Mouse (Mus musculus): ENCODE measurements around the gene Iscu. TPM values are rescaled to one million over a fixed set of nuclear protein-coding genes. Genes with fewer than 3 reads are reported as not detected.

Iscu gene
- 16.5 and 25.3 TPM in 2 replicates for polyA plus RNA-seq (2012)

DNA sequence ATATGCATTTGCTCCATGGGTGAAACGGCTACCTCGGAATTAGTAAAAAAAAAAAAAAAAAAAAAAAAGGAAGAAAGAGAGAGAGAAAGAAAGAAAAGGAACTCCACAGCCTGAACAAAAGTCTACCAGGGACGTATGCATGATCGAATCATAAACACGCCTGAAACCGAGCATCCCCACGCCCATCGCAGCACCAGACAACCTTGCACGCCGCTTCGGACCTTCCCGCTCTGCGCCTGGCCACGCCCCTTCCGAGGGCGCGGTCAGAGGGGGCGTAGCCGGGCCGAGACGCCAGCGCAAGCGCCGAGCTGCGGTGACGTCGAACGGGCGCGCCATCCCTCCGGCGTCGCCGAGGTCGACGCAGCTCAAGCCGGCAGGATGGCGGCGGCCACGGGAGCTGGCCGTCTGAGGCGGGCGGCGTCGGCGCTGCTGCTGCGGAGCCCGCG is at the start of gene Iscu, which contains the start of gene Sart3:
Gene Iscu, plus strand, starts transcription at position 299 of the 446 bp plus-strand sequence.
Gene Sart3, minus strand, starts transcription at position 61 of the 446 bp plus-strand sequence.
- no peak for TF ChIP-seq GATA1 (IDR thresholded peaks at IDR 0.05; ENCODE audit: low read length)
- TF ChIP-seq TAL1 (IDR thresholded peaks at IDR 0.05; ENCODE audit: low read length) = no peak
- peak within 1 kb of the TSS; percentile 91 for H3K4me3 ChIP-seq (replicated peaks)
- no peaks in the 10 kb centered on the region for H3K9me3 ChIP-seq (ENCODE audit: control insufficient read depth, low read length)
- peaks cover 56% of the 10 kb centered on the region for H3K4me1 ChIP-seq (ENCODE audit: control insufficient read depth)
- H3K27me3 ChIP-seq (ENCODE audit: control insufficient read depth) = no peaks in the 10 kb centered on the region
- peaks cover 59% of the 10 kb centered on the region for H3K36me3 ChIP-seq (ENCODE audit: control insufficient read depth)

DNA sequence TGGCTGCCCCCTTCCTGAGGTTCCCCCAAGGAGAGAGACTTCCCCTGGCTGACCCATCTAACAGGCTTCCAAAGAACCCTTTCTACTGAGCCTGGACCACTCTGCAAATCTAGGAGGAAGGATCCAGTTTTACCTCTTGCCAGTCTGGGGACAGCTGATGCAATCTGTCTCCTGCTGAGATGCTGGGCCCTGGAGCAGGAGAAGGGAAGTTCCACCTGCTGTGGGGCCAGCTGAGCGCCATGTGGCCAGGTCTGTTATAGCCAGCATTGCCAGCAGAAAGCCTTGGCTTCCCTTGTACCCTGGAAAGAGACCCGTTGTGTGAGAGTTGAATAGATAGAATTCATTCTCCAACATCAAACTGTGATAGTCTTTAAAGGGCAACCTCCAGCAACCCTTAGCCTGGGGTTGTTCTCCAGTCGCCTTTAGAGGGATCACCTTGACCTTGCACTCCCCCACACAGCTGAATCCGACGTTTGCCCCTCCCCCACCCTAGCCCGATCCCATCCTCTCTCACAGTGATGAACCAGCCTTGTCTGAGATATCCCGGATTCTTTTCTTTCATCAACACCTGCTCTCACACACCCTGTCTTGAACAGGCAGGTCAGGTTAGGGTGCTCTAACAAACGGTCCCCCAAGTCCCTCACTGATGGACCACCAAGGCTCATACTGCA is 48.8 kb upstream of the Iscu start:
- Histone ChIP-seq H3K9me3 (ENCODE audit: control insufficient read depth, low read length) (peaks cover 6% of the 10 kb centered on the region; the same call in 1 of the 2 replicates), H3K36me3 (ENCODE audit: control insufficient read depth) (no peaks in the 10 kb centered on the region), H3K4me1 (ENCODE audit: control insufficient read depth) (no peaks in the 10 kb centered on the region), H3K4me3 (replicated peaks) (no peak overlapping the region), H3K27me3 (ENCODE audit: control insufficient read depth) (no peaks in the 10 kb centered on the region)
- no peak for TF ChIP-seq TAL1 (IDR thresholded peaks at IDR 0.05; ENCODE audit: low read length)
- no peak for TF ChIP-seq GATA1 (IDR thresholded peaks at IDR 0.05; ENCODE audit: low read length)

DNA sequence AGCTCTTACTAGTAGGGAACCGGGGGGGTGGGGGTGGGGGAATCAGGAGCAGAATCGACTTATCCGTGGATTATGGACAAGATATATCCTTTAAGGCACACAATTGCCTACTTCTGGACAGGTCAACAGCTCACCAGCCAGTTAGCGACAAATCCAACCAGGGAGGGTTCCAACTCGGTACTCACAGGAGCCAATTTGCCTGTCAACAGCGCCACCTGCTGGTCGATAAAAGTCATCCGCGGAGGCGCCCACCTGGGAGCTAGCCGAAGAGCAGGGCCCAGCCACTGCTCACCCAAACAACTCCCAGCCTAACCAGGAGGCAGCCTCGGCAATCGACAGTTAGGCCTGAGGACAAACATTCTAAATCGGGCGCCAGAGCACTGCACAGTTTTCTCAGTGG is 48.1 kb upstream of the Iscu start, which contains the start of gene 1700069L16Rik:
Gene 1700069L16Rik, minus strand, starts transcription at position 327 of the 400 bp plus-strand sequence.
- Histone ChIP-seq H3K27me3 (ENCODE audit: control insufficient read depth) (no peaks in the 10 kb centered on the region), H3K36me3 (ENCODE audit: control insufficient read depth) (no peaks in the 10 kb centered on the region), H3K4me1 (ENCODE audit: control insufficient read depth) (no peaks in the 10 kb centered on the region), H3K9me3 (ENCODE audit: control insufficient read depth, low read length) (peaks cover 6% of the 10 kb centered on the region; the same call in 1 of the 2 replicates), H3K4me3 (replicated peaks) (no peak within 1 kb of the TSS)
- TF ChIP-seq TAL1 (IDR thresholded peaks at IDR 0.05; ENCODE audit: low read length) (no peak), GATA1 (IDR thresholded peaks at IDR 0.05; ENCODE audit: low read length) (no peak)

DNA sequence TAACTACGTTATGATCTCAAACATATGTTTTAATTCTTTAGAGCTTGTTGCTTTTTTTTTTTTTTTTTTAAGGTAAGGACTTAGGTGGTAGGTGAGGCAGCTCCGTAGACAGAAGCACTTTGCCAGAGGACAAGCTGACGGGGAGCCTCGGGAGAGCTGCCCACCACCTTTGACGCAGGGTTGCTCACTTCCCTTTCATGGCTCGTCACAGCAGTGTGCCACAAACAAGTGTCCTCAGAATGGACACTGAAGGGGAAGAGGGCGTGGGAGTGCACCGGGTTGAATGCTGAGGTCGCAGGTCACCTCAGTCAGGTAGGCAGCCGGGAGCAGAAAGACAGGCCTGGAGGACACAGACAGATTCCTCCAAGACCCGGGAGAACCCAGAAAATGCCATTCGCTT is 47.1 kb upstream of the Iscu start:
- H3K36me3 ChIP-seq (ENCODE audit: control insufficient read depth) = no peaks in the 10 kb centered on the region
- no peaks in the 10 kb centered on the region for H3K4me1 ChIP-seq (ENCODE audit: control insufficient read depth)
- H3K27me3 ChIP-seq (ENCODE audit: control insufficient read depth) = no peaks in the 10 kb centered on the region
- TF ChIP-seq TAL1 (IDR thresholded peaks at IDR 0.05; ENCODE audit: low read length) = no peak
- TF ChIP-seq GATA1 (IDR thresholded peaks at IDR 0.05; ENCODE audit: low read length) = no peak
- H3K9me3 ChIP-seq (ENCODE audit: control insufficient read depth, low read length) = peaks cover 6% of the 10 kb centered on the region; the same call in 1 of the 2 replicates
- no peak overlapping the region for H3K4me3 ChIP-seq (replicated peaks)

DNA sequence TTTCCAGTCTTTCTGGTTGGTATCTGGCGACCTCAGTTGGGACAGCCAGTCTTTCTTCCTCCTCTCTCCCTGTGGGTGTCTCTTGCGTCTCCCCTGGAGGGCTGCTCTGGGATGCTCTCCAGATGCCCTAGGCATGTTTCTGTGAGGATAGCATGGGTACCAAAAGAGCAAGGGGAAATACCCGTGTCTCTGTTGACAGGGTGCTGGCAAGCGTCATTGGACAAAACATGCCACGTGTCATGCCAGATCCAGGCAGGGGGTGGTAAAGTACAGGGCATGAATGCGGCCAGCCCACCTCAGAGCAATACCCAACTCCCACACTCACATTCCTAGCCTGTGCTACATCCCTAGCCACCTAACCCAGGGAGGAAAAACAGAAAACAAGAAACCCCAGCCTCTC is 45.9 kb upstream of the Iscu start:
- no peaks in the 10 kb centered on the region for H3K4me1 ChIP-seq (ENCODE audit: control insufficient read depth)
- H3K4me3 ChIP-seq (replicated peaks) = no peak overlapping the region
- TF ChIP-seq GATA1 (IDR thresholded peaks at IDR 0.05; ENCODE audit: low read length) (no peak), TAL1 (IDR thresholded peaks at IDR 0.05; ENCODE audit: low read length) (no peak)
- no peaks in the 10 kb centered on the region for H3K36me3 ChIP-seq (ENCODE audit: control insufficient read depth)
- H3K9me3 ChIP-seq (ENCODE audit: control insufficient read depth, low read length) = peaks cover 6% of the 10 kb centered on the region; the same call in 1 of the 2 replicates
- H3K27me3 ChIP-seq (ENCODE audit: control insufficient read depth) = no peaks in the 10 kb centered on the region

DNA sequence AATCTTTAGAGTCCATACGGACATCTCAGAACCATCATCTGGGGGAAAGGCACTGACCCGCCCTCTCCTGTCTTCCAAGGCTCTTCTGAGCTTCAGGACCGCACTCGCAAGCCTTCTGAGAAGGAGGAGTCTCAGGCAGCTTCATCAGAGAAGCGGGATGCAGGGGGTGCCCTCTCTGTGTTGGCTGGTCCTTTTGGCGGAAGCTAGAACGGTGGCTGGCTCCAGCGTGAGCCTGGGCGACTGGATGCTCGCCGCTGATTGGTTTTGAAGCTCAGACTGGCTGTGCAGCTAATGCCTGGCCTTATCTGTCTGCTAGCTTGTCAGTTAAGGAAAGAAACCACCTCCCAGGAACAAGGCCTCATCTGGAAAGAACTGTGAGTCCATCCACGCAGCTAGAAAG is 45.3 kb upstream of the Iscu start:
- Histone ChIP-seq H3K4me3 (replicated peaks) (no peak overlapping the region), H3K27me3 (ENCODE audit: control insufficient read depth) (no peaks in the 10 kb centered on the region), H3K4me1 (ENCODE audit: control insufficient read depth) (no peaks in the 10 kb centered on the region), H3K36me3 (ENCODE audit: control insufficient read depth) (no peaks in the 10 kb centered on the region), H3K9me3 (ENCODE audit: control insufficient read depth, low read length) (peaks cover 3% of the 10 kb centered on the region; the same call in 1 of the 2 replicates)
- TF ChIP-seq GATA1 (IDR thresholded peaks at IDR 0.05; ENCODE audit: low read length) = no peak
- no peak for TF ChIP-seq TAL1 (IDR thresholded peaks at IDR 0.05; ENCODE audit: low read length)

DNA sequence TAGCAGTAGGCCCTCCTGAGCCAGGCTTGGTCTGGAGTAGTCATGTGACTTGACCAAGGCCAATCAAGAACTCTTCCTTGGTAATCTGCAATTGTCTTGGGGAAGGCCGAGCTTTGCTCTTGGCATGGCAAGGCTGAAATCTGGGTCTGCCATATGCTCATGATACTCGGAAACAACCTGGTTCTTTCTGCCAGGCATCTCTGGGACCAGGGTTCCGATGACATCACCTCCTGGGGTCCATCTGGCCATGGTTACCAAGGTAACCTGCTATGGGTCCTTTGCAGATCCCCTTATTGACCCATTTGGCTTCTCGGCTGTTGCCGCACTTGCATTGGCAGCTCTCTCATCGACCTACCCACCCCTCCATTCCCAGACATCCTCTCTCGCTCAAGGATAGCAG is 44.5 kb upstream of the Iscu start:
- Histone ChIP-seq H3K4me3 (replicated peaks) (no peak overlapping the region), H3K4me1 (ENCODE audit: control insufficient read depth) (no peaks in the 10 kb centered on the region), H3K36me3 (ENCODE audit: control insufficient read depth) (no peaks in the 10 kb centered on the region), H3K9me3 (ENCODE audit: control insufficient read depth, low read length) (no peaks in the 10 kb centered on the region), H3K27me3 (ENCODE audit: control insufficient read depth) (no peaks in the 10 kb centered on the region)
- no peak for TF ChIP-seq GATA1 (IDR thresholded peaks at IDR 0.05; ENCODE audit: low read length)
- no peak for TF ChIP-seq TAL1 (IDR thresholded peaks at IDR 0.05; ENCODE audit: low read length)

DNA sequence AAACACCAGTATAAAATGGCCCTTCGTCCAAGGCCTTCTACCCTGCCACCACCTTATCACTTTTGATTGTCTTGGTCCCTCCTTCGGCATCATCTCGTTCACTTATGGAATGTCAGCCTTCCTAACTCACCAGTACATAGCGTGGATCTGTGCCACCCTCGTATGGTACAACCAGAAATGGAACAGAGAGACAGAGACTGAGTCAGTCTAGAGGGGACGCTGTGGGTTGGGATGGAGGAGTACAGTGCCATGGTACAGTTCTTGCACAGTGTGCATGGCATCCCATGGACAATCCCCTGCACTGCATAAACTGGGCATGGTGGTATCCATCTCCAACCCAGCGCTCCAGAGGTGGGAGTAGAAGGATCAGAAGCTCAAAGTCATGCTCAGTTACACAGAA is 43.9 kb upstream of the Iscu start:
- no peaks in the 10 kb centered on the region for H3K9me3 ChIP-seq (ENCODE audit: control insufficient read depth, low read length)
- H3K4me1 ChIP-seq (ENCODE audit: control insufficient read depth) = no peaks in the 10 kb centered on the region
- no peaks in the 10 kb centered on the region for H3K36me3 ChIP-seq (ENCODE audit: control insufficient read depth)
- no peaks in the 10 kb centered on the region for H3K27me3 ChIP-seq (ENCODE audit: control insufficient read depth)
- H3K4me3 ChIP-seq (replicated peaks) = no peak overlapping the region
- TF ChIP-seq TAL1 (IDR thresholded peaks at IDR 0.05; ENCODE audit: low read length) (no peak), GATA1 (IDR thresholded peaks at IDR 0.05; ENCODE audit: low read length) (no peak)

DNA sequence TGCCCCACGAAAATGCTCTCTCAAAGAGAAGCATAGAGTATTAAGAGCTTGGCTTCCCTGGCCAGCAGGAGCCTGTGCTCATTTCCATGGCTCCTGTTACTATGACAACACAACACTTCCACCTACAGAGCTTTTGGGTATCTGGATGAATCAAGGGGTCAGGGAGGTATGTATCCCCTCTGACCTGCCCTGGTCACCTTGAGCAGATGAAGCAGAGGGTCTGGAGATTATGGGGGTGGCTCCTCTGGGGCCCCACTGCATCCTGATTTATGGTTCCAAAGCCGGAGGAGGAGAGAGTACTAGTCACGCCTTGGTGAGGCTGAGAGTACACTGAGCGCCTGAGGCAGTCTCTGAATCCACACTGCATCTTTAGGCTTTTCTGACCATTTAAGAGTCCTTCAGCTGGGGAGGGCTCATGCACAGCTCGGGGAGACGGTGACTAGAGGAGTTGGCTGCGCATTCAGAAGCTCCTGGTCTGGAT is 41.9 kb upstream of the Iscu start:
- TF ChIP-seq TAL1 (IDR thresholded peaks at IDR 0.05; ENCODE audit: low read length) = no peak
- TF ChIP-seq GATA1 (IDR thresholded peaks at IDR 0.05; ENCODE audit: low read length) = no peak
- no peak overlapping the region for H3K4me3 ChIP-seq (replicated peaks)

More for the DNA sequence above, 41.9 kb upstream of the Iscu start:
- no peaks in the 10 kb centered on the region for H3K27me3 ChIP-seq (ENCODE audit: control insufficient read depth)
- H3K4me1 ChIP-seq (ENCODE audit: control insufficient read depth) = peaks cover 13% of the 10 kb centered on the region
- no peaks in the 10 kb centered on the region for H3K36me3 ChIP-seq (ENCODE audit: control insufficient read depth)
- H3K9me3 ChIP-seq (ENCODE audit: control insufficient read depth, low read length) = no peaks in the 10 kb centered on the region
